Mouse (Mus musculus) c-Kit-positive CD71-negative TER-119-negative erythroid progenitor cells, embryonic 14.5 days (primary cell): Measurements from ENCODE around the gene Snx29.

ENCODE experiments used
- DNase-seq: peaks from one replicate; pipeline ENCODE4 v3.0.0-alpha.2; 2013; ENCODE audit warnings: low read depth

Gene Snx29

GRCm38 (mm10) chr16:11688281-11689005 lies 365.7 kb downstream of the Snx29 start:
- DNase-seq: no peak

GRCm38 (mm10) chr16:11690097-11690496 lies 367.4 kb downstream of the Snx29 start:
- no peak for DNase-seq

GRCm38 (mm10) chr16:11690756-11691155 lies 368.0 kb downstream of the Snx29 start:
- DNase-seq: no peak

GRCm38 (mm10) chr16:11691487-11692200 lies 368.9 kb downstream of the Snx29 start:
- DNase-seq: no peak

GRCm38 (mm10) chr16:11692744-11693143 lies 370.0 kb downstream of the Snx29 start:
- no peak for DNase-seq

GRCm38 (mm10) chr16:11694386-11694785 lies 371.7 kb downstream of the Snx29 start:
- no peak for DNase-seq

GRCm38 (mm10) chr16:11696767-11697166 lies 374.1 kb downstream of the Snx29 start:
- DNase-seq: no peak

GRCm38 (mm10) chr16:11697710-11698357 lies 375.1 kb downstream of the Snx29 start:
- DNase-seq: no peak

GRCm38 (mm10) chr16:11701579-11701978 lies 378.9 kb downstream of the Snx29 start:
- no peak for DNase-seq

- DNase-seq: no peak
Measured at GRCm38 (mm10) chr16:11704096-11704495, 381.4 kb downstream of the Snx29 start.

GRCm38 (mm10) chr16:11705456-11705855 lies 382.7 kb downstream of the Snx29 start:
- no peak for DNase-seq

- no peak for DNase-seq
Measured at GRCm38 (mm10) chr16:11708097-11708496, 385.4 kb downstream of the Snx29 start.

- no peak for DNase-seq
Measured at GRCm38 (mm10) chr16:11709382-11709781, 386.7 kb downstream of the Snx29 start.

GRCm38 (mm10) chr16:11709999-11710667 lies 387.4 kb downstream of the Snx29 start:
- no peak for DNase-seq

GRCm38 (mm10) chr16:11713265-11713865 lies 390.7 kb downstream of the Snx29 start:
- no peak for DNase-seq

- no peak for DNase-seq
Measured at GRCm38 (mm10) chr16:11716932-11717331, 394.2 kb downstream of the Snx29 start.

GRCm38 (mm10) chr16:11725901-11726300 lies 403.2 kb downstream of the Snx29 start:
- no peak for DNase-seq

- no peak for DNase-seq
Measured at GRCm38 (mm10) chr16:11727331-11727730, 404.6 kb downstream of the Snx29 start.

GRCm38 (mm10) chr16:11728131-11728530 lies 405.4 kb downstream of the Snx29 start:
- DNase-seq: no peak

- DNase-seq: no peak
Measured at GRCm38 (mm10) chr16:11728627-11729026, 405.9 kb downstream of the Snx29 start.

GRCm38 (mm10) chr16:11729111-11729510 lies 406.4 kb downstream of the Snx29 start:
- DNase-seq: no peak

- DNase-seq: no peak
Measured at GRCm38 (mm10) chr16:11729815-11730214, 407.1 kb downstream of the Snx29 start.
